Mouse (Mus musculus) neural tube, embryonic 15.5 days (tissue): ENCODE measurements around the gene Mmaa. TPM values are rescaled to one million over a fixed set of nuclear protein-coding genes. Genes with fewer than 3 reads are reported as not detected.

Experiments used
- ATAC-seq: fragments of 200-750 bp; cut with Nextera tagmentation; 2 replicates; pipeline ENCODE4 v1.8.0; 2017; ENCODE audit warnings: mild to moderate bottlenecking, moderate TSS enrichment, moderate library complexity; ENCODE audit not compliant: low FRiP score
- H3K27ac ChIP-seq: fragments of 300-500 bp; sonication (generic); replicated peaks from 2 replicates; pipeline ENCODE4 v1.5.1; 2015; ENCODE audit warnings: mild to moderate bottlenecking, inconsistent platforms
- H3K27me3 ChIP-seq: fragments of 300-500 bp; sonication (generic); replicated peaks from 2 replicates; pipeline ENCODE4 v1.6.1; 2015; ENCODE audit warnings: inconsistent platforms
- H3K36me3 ChIP-seq: fragments of 300-500 bp; sonication (generic); 2 replicates; pipeline ENCODE4 v1.6.1; 2015; ENCODE audit warnings: inconsistent platforms
- H3K4me1 ChIP-seq: fragments of 300-500 bp; sonication (generic); 2 replicates; pipeline ENCODE4 v1.6.1; 2015; ENCODE audit warnings: inconsistent platforms
- H3K4me2 ChIP-seq: fragments of 300-500 bp; sonication (generic); 2 replicates; pipeline ENCODE4 v1.6.1; 2015; ENCODE audit warnings: inconsistent platforms, mild to moderate bottlenecking, moderate library complexity
- H3K4me3 ChIP-seq: fragments of 300-500 bp; sonication (generic); replicated peaks from 2 replicates; pipeline ENCODE4 v1.5.1; 2015; ENCODE audit warnings: mild to moderate bottlenecking, inconsistent platforms
- H3K9ac ChIP-seq: fragments of 300-500 bp; sonication (generic); replicated peaks from 2 replicates; pipeline ENCODE4 v1.6.1; 2015; ENCODE audit warnings: mild to moderate bottlenecking, inconsistent platforms
- H3K9me3 ChIP-seq: fragments of 300-500 bp; sonication (generic); replicated peaks from 2 replicates; pipeline ENCODE4 v1.6.1; 2016; ENCODE audit warnings: inconsistent platforms
- WGBS: fragments of 180-500 bp; shearing (Covaris S2); methylation state at CpG from one replicate; pipeline ENCODE4 v1.1.7; 2015; ENCODE audit warnings: mixed read lengths; 5-methylcytosine and 5-hydroxymethylcytosine counted together
- polyA plus RNA-seq: library from polyadenylated mRNA; unstranded; fragments of >200 nt; fragmentation: Nextera tagmentation; extraction: Ambion mirVana; gene quantifications from 2 replicates; pipeline ENCODE4 v1.2.1, GENCODE M21; 2015

Mmaa gene
- polyA plus RNA-seq, 1 experiment from 2014 or later, result 18.5 TPM

DNA sequence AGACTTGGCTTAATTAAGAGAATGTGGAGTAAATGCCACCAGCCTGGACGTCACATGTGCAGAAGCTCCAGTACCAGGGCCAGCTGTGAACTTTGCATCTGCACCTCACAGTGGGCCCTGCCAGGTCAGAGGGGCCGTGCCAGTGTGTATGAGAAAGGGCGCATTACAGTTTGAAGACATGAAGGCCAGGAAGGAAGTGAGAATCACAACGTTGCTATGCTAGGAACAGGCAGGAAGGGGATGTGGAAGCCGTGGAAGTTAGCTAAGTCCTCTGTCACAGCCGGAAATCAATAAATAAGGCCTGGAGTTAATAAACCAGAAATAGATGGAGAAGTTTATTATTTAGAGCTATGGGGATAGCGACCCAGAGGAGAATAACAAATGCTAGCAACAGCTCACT lies 28.4 kb upstream of the Mmaa start:
- Histone ChIP-seq H3K9ac (no peak overlapping the region), H3K9me3 (no peaks in the 10 kb centered on the region), H3K4me1 (0 out of 2 replicates have a peak, but pooled peaks cover 3% of the 10 kb centered on the region), H3K36me3 (no peaks in the 10 kb centered on the region), H3K27me3 (no peaks in the 10 kb centered on the region), H3K4me3 (no peak overlapping the region), H3K27ac (no peak overlapping the region; the same call in 1 of the 2 replicates), H3K4me2 (no peak overlapping the region)
- 64% methylated on average over 7 of the region's 7 CpGs for WGBS
- ATAC-seq, result no peak

DNA sequence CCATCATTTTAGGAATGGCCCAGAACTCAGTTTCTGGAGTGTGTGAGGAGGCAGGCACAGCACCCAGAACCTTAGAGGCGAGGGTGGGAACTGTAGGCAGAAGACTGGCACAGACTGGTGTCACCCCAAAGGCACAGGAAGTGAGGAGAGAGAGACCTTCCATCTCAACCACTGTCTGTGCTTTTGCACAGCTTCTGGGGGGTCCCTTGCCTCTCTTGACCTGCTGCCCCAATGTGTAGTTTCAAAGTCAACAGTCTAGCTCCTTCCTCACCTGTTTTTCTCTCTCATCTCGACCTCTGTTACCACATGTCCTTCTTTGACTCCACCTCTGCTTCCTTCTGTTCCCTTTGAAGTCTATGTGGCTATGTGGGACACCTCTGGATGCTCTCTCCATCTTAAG lies 16.1 kb upstream of the Mmaa start:
- H3K36me3 ChIP-seq, result no peaks in the 10 kb centered on the region
- no peak overlapping the region for H3K27ac ChIP-seq
- no peak overlapping the region for H3K9ac ChIP-seq
- no peak overlapping the region for H3K4me3 ChIP-seq
- 77% methylated on average over 2 of the region's 2 CpGs for whole genome bisulfite sequencing
- H3K4me1 ChIP-seq, result no peaks in the 10 kb centered on the region
- no peak for ATAC-seq
- H3K9me3 ChIP-seq, result no peaks in the 10 kb centered on the region
- H3K27me3 ChIP-seq, result no peaks in the 10 kb centered on the region
- no peak overlapping the region for H3K4me2 ChIP-seq

DNA sequence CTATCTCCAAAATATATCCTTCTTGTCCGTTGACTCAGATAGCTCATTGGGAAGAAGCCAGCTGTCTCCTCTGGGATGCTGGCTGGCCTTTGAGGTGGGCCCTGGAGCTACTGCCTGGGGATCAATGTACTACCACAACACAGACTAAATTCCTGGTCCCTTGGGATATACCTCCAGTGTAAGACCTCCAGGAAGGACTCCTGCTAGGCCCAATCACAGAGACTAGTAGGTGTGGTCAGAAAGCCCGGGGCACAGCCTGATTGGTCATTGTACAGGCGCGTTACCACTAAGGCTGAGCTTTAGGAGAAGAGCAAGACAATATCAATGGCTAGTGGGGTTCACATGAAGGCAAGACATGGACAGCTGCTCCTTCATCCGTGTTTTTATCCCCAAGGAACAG lies 11.2 kb upstream of the Mmaa start:
- Histone ChIP-seq H3K9ac (no peak overlapping the region), H3K27me3 (no peaks in the 10 kb centered on the region), H3K4me1 (no peaks in the 10 kb centered on the region), H3K9me3 (no peaks in the 10 kb centered on the region), H3K27ac (no peak overlapping the region), H3K36me3 (no peaks in the 10 kb centered on the region), H3K4me3 (no peak overlapping the region), H3K4me2 (no peak overlapping the region)
- no peak for ATAC-seq
- WGBS, result 69% methylated on average over 5 of the region's 5 CpGs

DNA sequence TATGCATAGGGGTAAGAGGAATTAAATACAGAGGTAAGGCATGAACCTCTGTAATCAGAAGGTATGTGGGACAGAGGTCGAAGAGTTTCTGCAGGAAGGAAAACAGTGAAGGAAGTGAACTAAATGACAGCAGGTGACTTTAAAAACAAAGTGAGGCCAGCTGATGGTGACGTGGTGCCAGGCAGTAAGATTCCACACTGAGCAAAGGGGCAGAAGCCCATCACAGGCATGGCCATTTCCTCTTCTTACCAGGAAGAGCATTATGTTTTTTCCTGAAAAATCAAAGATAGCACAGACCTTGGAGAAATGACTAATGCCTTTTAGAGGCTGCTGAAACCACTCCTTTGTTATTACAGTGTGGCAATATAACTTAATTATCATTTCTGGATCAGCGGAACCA lies 6.8 kb upstream of the Mmaa start:
- Histone ChIP-seq H3K27me3 (no peaks in the 10 kb centered on the region), H3K9me3 (no peaks in the 10 kb centered on the region), H3K27ac (no peak overlapping the region), H3K4me3 (no peak overlapping the region), H3K9ac (no peak overlapping the region), H3K36me3 (no peaks in the 10 kb centered on the region), H3K4me2 (no peak overlapping the region), H3K4me1 (no peaks in the 10 kb centered on the region)
- ATAC-seq, result no peak
- 75% methylated on average over 3 of the region's 3 CpGs for WGBS

DNA sequence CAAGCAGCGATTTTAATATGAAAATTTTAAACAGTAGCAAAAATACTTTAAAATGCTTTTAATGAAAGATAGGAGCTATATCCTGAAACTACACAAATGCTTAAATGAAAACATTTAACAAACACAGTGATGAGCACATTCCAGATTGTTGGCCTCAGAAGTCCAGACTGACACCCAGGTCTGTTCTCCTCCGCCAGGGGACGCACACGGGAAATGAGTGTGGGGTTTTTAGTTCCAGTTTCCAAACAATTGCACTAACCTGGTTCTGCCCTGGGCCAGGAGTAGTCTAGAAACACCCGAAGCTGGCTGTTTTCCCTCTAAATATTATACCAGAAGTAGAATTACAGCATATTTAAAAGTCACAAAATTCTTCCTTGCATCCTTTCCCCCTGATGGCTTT lies 5.0 kb upstream of the Mmaa start:
- WGBS, result 86% methylated on average over 5 of the region's 5 CpGs
- H3K4me2 ChIP-seq, result no peak overlapping the region
- no peak overlapping the region for H3K4me3 ChIP-seq
- H3K36me3 ChIP-seq, result no peaks in the 10 kb centered on the region
- no peak overlapping the region for H3K27ac ChIP-seq
- no peaks in the 10 kb centered on the region for H3K27me3 ChIP-seq
- H3K4me1 ChIP-seq, result peaks cover 5% of the 10 kb centered on the region
- no peak overlapping the region for H3K9ac ChIP-seq
- no peak for ATAC-seq
- no peaks in the 10 kb centered on the region for H3K9me3 ChIP-seq

DNA sequence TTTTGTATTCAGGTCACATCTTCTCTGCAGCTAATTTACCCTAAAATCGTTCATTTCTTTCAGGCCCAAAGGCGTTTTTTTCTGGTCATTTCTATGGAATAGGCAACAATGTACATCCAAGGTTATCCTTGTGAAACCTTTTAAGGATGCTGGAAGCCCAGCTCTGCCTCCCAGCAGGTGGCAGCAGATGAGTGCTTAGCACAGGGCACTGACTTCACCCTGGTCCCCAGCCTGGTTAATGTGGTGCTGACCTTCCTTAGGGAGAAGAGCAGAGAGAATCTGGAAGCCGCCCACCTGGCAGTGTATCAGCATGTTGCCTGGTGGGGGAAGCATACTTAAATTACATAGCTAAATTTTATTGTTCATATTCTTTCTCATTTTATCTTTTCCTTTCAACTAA lies 3.0 kb upstream of the Mmaa start:
- 23% methylated on average over 3 of the region's 3 CpGs for WGBS

DNA sequence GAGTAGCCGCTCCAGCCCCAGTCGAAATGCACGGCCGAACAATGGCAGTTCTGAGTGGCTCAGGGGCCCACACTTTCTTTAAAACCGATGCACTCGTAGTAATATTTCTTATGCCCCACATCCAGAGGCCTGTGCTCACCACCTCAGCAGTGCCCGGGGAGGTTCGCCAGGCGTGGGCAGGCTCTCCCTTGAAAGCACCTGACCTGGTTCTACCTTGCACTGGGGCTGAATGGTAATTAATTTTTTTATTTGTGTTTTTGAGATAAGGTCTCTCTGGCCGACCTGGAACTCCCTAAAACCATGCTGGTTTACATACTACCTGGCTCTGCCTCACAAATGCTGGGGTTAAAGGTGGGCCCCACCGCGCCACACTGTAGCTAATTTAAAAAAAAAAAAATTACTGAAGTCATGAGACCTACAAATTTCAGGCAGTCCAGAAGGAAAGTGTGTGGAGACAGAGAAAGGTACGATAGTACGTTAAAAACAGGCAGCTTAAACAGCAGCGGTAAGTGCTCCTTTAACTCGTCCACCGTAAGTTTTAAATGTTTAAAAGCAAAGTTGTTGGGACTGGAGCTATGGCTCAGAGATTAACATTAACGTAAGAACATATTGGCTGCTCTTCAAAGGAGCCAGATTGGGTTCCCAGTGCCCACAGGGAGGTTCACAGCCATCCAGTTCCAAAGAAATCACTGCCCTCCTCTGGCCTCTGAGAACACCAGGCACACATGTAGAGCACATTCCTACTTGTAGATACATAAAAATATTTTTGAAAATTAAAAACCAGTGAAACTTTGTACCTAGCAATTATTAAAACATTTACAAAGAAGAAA lies 754 bp upstream of the Mmaa start:
- Histone ChIP-seq H3K9me3 (no peaks in the 10 kb centered on the region), H3K27ac (peak overlapping the region; percentile 79), H3K9ac (peak overlapping the region; percentile 59), H3K27me3 (no peaks in the 10 kb centered on the region), H3K4me1 (peaks cover 23% of the 10 kb centered on the region), H3K4me2 (peak overlapping the region; percentile 88), H3K4me3 (peak overlapping the region; percentile 65), H3K36me3 (no peaks in the 10 kb centered on the region)
- no peak for ATAC-seq
- WGBS, result 18% methylated on average over 18 of the region's 18 CpGs

More for the DNA sequence above, 3.0 kb upstream of the Mmaa start:
- no peaks in the 10 kb centered on the region for H3K27me3 ChIP-seq
- no peak for ATAC-seq
- H3K27ac ChIP-seq, result no peak overlapping the region
- no peak overlapping the region for H3K4me2 ChIP-seq
- H3K36me3 ChIP-seq, result no peaks in the 10 kb centered on the region
- H3K4me3 ChIP-seq, result no peak overlapping the region
- H3K9ac ChIP-seq, result no peak overlapping the region
- peaks cover 16% of the 10 kb centered on the region for H3K4me1 ChIP-seq
- H3K9me3 ChIP-seq, result no peaks in the 10 kb centered on the region

DNA sequence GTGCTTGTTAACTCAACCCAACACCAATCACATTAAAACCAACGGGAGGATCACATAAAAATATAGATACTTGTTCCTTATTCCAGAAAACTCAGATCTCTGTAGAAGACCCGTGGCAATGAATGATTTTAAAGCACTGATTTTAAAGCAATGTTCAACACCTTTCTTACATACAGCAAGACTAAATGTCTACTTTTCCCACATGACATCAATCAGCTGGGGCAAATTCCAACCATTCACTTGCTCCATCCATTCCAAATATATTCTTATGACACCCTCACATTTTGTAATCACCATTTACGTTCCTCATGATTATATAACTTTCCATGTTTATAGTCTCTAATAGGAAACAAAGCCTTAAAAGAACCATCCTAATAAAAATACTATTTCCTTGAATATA lies 896 bp downstream of the Mmaa start:
- Histone ChIP-seq H3K4me2 (peak overlapping the region; percentile 88), H3K9ac (peak overlapping the region; percentile 30; the same call in 1 of the 2 replicates), H3K36me3 (no peaks in the 10 kb centered on the region), H3K9me3 (no peaks in the 10 kb centered on the region), H3K27ac (no peak overlapping the region; the same call in 1 of the 2 replicates), H3K4me3 (peak overlapping the region; percentile 65), H3K27me3 (no peaks in the 10 kb centered on the region), H3K4me1 (peaks cover 23% of the 10 kb centered on the region)
- 58% methylated on average over 3 of the region's 3 CpGs for WGBS
- ATAC-seq, result no peak

DNA sequence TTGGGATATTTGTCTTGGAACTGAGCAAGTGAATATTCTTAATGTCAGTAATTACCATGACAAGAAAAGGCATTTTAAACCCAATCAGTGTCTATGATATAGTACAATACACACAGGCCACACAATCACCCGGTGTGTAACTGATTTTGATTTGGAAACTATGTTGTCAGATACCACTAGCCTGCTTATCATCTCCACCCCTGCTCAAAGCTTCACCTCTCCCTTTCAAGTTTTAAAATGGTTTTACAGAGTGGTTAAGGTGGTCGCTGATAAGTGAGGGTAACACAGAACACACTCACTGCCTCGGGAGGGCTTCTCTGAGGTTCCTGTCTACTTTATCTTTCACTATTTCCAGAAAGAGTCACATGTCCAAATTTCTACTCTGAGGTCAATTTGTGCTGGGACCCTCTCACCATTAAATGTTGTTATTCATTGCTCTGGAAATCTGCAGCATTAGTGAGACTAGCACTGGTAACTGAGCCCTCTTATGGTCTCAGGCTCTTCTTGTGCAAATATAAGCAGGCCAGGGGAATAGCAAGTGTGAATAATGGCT lies 1.9 kb downstream of the Mmaa start:
- H3K4me3 ChIP-seq, result no peak overlapping the region
- ATAC-seq, result no peak
- no peak overlapping the region for H3K9ac ChIP-seq
- H3K27me3 ChIP-seq, result no peaks in the 10 kb centered on the region
- H3K4me2 ChIP-seq, result peak overlapping the region; percentile 88
- WGBS, result 85% methylated on average over 3 of the region's 3 CpGs
- H3K27ac ChIP-seq, result no peak overlapping the region
- H3K9me3 ChIP-seq, result no peaks in the 10 kb centered on the region
- H3K4me1 ChIP-seq, result peaks cover 23% of the 10 kb centered on the region
- no peaks in the 10 kb centered on the region for H3K36me3 ChIP-seq

DNA sequence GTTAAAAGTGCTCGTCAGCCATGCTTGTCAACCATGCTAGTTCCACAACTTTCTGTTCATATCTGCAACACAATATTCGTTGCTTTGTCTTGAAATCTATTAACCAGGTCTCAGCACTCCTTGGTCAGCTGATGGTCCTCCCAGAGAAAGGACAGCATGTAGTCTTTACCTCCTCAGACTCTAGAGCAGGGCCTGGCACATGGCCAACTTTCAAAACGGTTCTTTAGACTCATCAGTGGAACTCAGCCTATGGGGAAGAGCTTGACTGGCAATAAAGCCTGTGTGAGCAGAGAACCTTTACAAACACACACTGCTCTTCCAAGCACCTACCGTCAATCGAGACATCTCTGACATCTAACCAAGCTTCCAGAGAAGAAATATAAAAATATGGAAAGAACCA lies 5.1 kb downstream of the Mmaa start:
- Histone ChIP-seq H3K36me3 (no peaks in the 10 kb centered on the region), H3K4me2 (no peak overlapping the region), H3K27ac (no peak overlapping the region), H3K27me3 (no peaks in the 10 kb centered on the region), H3K4me1 (peaks cover 18% of the 10 kb centered on the region), H3K9me3 (no peaks in the 10 kb centered on the region), H3K4me3 (no peak overlapping the region), H3K9ac (no peak overlapping the region)
- no peak for ATAC-seq
- WGBS, result 70% methylated on average over 5 of the region's 5 CpGs

DNA sequence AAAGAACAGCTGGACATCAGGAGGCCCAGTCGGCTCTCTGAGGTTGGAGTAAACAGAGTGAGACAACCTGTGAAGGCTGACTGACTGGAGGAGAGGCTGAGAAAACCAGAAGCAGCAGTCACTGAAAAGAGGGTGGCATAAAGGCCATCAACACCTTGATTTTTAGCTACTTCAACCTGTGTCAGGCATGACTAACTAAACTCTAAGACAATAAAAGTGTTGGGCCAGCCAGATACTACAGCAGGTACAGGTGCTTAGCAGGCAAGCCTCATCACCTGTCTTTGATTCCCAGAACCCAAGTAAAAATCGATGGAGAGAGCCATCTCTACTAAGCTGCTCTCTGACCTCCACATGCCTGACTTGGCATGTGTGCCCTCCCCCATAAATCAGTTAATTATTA lies 6.1 kb downstream of the Mmaa start:
- Histone ChIP-seq H3K36me3 (no peaks in the 10 kb centered on the region), H3K4me1 (peaks cover 15% of the 10 kb centered on the region), H3K27me3 (no peaks in the 10 kb centered on the region), H3K4me3 (no peak overlapping the region), H3K27ac (no peak overlapping the region), H3K9me3 (no peaks in the 10 kb centered on the region), H3K9ac (no peak overlapping the region), H3K4me2 (no peak overlapping the region)
- ATAC-seq, result no peak
- WGBS, result 75% methylated on average over 2 of the region's 2 CpGs

DNA sequence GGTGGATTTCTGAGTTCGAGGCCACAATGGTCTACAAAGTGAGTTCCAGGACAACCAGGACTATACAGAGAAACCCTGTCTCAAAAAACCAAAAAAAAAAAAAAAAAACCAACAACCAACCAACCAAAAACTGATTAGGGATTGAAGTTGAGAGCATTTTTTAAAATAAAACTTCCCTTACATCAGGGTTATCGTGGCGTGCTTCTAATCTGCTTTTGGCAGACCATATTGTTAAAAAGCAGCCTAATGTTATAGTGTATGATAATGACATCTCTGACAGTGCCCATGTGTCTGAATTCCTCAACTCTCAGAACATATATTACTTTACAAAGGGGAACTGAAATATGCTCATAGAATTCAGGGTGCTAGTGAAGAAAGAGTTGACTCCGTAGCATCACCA lies 6.5 kb downstream of the Mmaa start:
- 91% methylated on average over 4 of the region's 4 CpGs for WGBS
- peaks cover 11% of the 10 kb centered on the region for H3K4me1 ChIP-seq
- no peak overlapping the region for H3K9ac ChIP-seq
- no peaks in the 10 kb centered on the region for H3K9me3 ChIP-seq
- no peaks in the 10 kb centered on the region for H3K27me3 ChIP-seq
- H3K4me3 ChIP-seq, result no peak overlapping the region
- no peak for ATAC-seq
- H3K36me3 ChIP-seq, result no peaks in the 10 kb centered on the region; the same call in 1 of the 2 replicates
- H3K27ac ChIP-seq, result no peak overlapping the region
- H3K4me2 ChIP-seq, result no peak overlapping the region
